Mouse (Mus musculus) liver, embryonic 15.5 days (tissue): ENCODE results near the gene Kcnj9. TPM values are rescaled to one million over a fixed set of nuclear protein-coding genes. Genes with fewer than 3 reads are reported as not detected.

ENCODE experiments used
- ATAC-seq: fragments of 200-750 bp; cut with Nextera tagmentation; 2 replicates; pipeline ENCODE4 v1.8.0; 2017; ENCODE audit warnings: moderate number of reproducible peaks, mild to moderate bottlenecking, moderate library complexity; ENCODE audit not compliant: insufficient read depth
- H3K27ac ChIP-seq: fragments of 300-500 bp; sonication (generic); replicated peaks from 2 replicates; pipeline ENCODE4 v1.5.1; 2015; ENCODE audit warnings: mild to moderate bottlenecking, inconsistent platforms
- H3K27me3 ChIP-seq: fragments of 300-500 bp; sonication (generic); 2 replicates; pipeline ENCODE4 v1.6.1; 2015; ENCODE audit warnings: mild to moderate bottlenecking, inconsistent platforms
- H3K36me3 ChIP-seq: fragments of 300-500 bp; sonication (generic); replicated peaks from 2 replicates; pipeline ENCODE4 v1.6.1; 2015; ENCODE audit warnings: moderate library complexity, mild to moderate bottlenecking, inconsistent platforms
- H3K4me1 ChIP-seq: fragments of 300-500 bp; sonication (generic); replicated peaks from 2 replicates; pipeline ENCODE4 v1.6.1; 2015; ENCODE audit warnings: inconsistent platforms
- H3K4me2 ChIP-seq: fragments of 300-500 bp; sonication (generic); 2 replicates; pipeline ENCODE4 v1.6.1; 2015; ENCODE audit warnings: moderate library complexity, mild to moderate bottlenecking, inconsistent platforms
- H3K4me3 ChIP-seq: fragments of 300-500 bp; sonication (generic); replicated peaks from 2 replicates; pipeline ENCODE4 v1.5.1; 2015; ENCODE audit warnings: mild to moderate bottlenecking, inconsistent platforms
- H3K9ac ChIP-seq: fragments of 300-500 bp; sonication (generic); 2 replicates; pipeline ENCODE4 v1.6.1; 2015; ENCODE audit warnings: moderate library complexity, mild to moderate bottlenecking, inconsistent platforms
- H3K9me3 ChIP-seq: fragments of 300-500 bp; sonication (generic); replicated peaks from 2 replicates; pipeline ENCODE4 v1.6.1; 2016; ENCODE audit warnings: inconsistent platforms
- WGBS: fragments of 180-500 bp; shearing (Covaris S2); methylation state at CpG from one replicate; pipeline ENCODE4 v1.1.7; 2015; ENCODE audit warnings: mixed read lengths; ENCODE audit not compliant: insufficient replicate concordance; 5-methylcytosine and 5-hydroxymethylcytosine counted together
- polyA plus RNA-seq: library from polyadenylated mRNA; unstranded; fragments of >200 nt; fragmentation: Nextera tagmentation; extraction: Ambion mirVana; gene quantifications from 2 replicates; pipeline ENCODE4 v1.2.1, GENCODE M21; 2015

The Kcnj9 gene
- polyA plus RNA-seq, 1 experiment from 2014 or later = not detected

- H3K9me3 ChIP-seq = no peaks in the 10 kb centered on the region
- no peak; the same call in 1 of the 2 replicates for ATAC-seq
- no peak overlapping the region for H3K4me2 ChIP-seq
- no peak overlapping the region for H3K9ac ChIP-seq
- 31% methylated on average over 19 of the region's 19 CpGs for WGBS
- H3K27ac ChIP-seq = no peak overlapping the region
- no peaks in the 10 kb centered on the region for H3K36me3 ChIP-seq
- no peak overlapping the region for H3K4me3 ChIP-seq
- peaks cover 37% of the 10 kb centered on the region for H3K27me3 ChIP-seq
- peaks cover 10% of the 10 kb centered on the region for H3K4me1 ChIP-seq
Measured at GRCm38 (mm10) chr1:172349916-172350812, 21.0 kb upstream of the Kcnj9 start.

- Histone ChIP-seq H3K9ac (no peak overlapping the region), H3K9me3 (no peaks in the 10 kb centered on the region), H3K4me1 (peaks cover 10% of the 10 kb centered on the region), H3K27me3 (peaks cover 37% of the 10 kb centered on the region), H3K27ac (no peak overlapping the region), H3K36me3 (no peaks in the 10 kb centered on the region), H3K4me3 (no peak overlapping the region), H3K4me2 (no peak overlapping the region)
- ATAC-seq = no peak
- WGBS = 70% methylated on average over 5 of the region's 5 CpGs
Measured at GRCm38 (mm10) chr1:172349504-172349903, 20.4 kb upstream of the Kcnj9 start.

DNA sequence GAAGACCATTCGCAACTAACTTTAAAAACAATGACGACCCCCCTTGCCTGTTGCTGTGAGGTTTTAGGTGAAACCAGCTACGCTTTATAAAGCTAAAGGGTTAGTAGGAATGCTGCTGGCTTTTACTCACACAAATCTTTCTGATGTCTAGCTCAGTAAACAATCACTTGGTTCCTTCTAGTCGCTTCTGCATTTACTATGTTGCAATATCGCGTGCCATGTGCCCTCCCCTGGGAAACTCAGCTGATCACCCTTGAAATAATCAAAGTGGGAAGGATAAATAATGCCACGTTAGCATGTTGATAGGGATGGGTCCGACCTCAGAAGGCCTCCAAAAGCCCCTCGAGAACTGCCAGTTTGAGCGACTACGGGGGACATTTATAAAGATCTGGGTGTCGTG, 18.3 kb upstream of the Kcnj9 start:
- 67% methylated on average over 12 of the region's 12 CpGs for WGBS
- no peak for ATAC-seq
- no peaks in the 10 kb centered on the region for H3K36me3 ChIP-seq
- H3K4me3 ChIP-seq = no peak overlapping the region
- H3K9ac ChIP-seq = no peak overlapping the region
- H3K9me3 ChIP-seq = no peaks in the 10 kb centered on the region
- H3K4me2 ChIP-seq = no peak overlapping the region
- peaks cover 50% of the 10 kb centered on the region for H3K27me3 ChIP-seq
- H3K4me1 ChIP-seq = peaks cover 10% of the 10 kb centered on the region
- no peak overlapping the region for H3K27ac ChIP-seq

- peak; percentile 32 for ATAC-seq
- 63% methylated on average over 10 of the region's 10 CpGs for WGBS
- Histone ChIP-seq H3K9me3 (no peaks in the 10 kb centered on the region), H3K4me2 (no peak overlapping the region), H3K27me3 (peaks cover 52% of the 10 kb centered on the region), H3K27ac (no peak overlapping the region), H3K9ac (no peak overlapping the region), H3K4me3 (no peak overlapping the region), H3K36me3 (no peaks in the 10 kb centered on the region), H3K4me1 (peaks cover 10% of the 10 kb centered on the region)
Measured at GRCm38 (mm10) chr1:172346707-172347106, 17.6 kb upstream of the Kcnj9 start.

- Histone ChIP-seq H3K9me3 (no peaks in the 10 kb centered on the region), H3K4me2 (no peak overlapping the region), H3K27me3 (peaks cover 51% of the 10 kb centered on the region), H3K36me3 (no peaks in the 10 kb centered on the region), H3K27ac (no peak overlapping the region), H3K4me1 (peaks cover 21% of the 10 kb centered on the region), H3K4me3 (no peak overlapping the region), H3K9ac (no peak overlapping the region)
- 56% methylated on average over 7 of the region's 7 CpGs for WGBS
- no peak for ATAC-seq
Measured at GRCm38 (mm10) chr1:172344820-172345219, 15.7 kb upstream of the Kcnj9 start.

DNA sequence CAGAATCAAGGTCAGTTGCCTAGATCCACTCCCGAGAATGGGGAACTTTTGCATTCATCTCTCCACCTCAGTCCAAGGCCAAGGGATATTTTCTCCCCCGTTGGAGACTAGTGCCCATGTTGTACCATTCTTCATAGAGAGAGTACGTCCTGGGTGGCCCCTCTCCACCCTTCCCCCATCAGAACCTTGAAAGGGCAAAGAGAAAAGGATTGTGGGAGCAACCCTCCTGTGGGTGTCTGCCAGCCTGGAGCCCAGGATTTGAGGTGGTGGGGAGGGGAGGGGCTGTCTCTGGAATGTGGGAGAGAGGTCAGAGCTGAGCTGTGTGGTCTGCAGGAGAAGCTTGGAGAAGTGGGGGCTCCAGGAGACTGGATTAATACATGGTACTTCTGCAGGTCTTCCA, 14.8 kb upstream of the Kcnj9 start:
- 45% methylated on average over 3 of the region's 3 CpGs for WGBS
- Histone ChIP-seq H3K9me3 (no peaks in the 10 kb centered on the region), H3K27ac (no peak overlapping the region), H3K9ac (no peak overlapping the region), H3K4me2 (no peak overlapping the region), H3K36me3 (no peaks in the 10 kb centered on the region), H3K4me3 (no peak overlapping the region), H3K4me1 (peaks cover 21% of the 10 kb centered on the region), H3K27me3 (peaks cover 51% of the 10 kb centered on the region)
- ATAC-seq = no peak

- H3K9ac ChIP-seq = no peak overlapping the region
- no peak for ATAC-seq
- no peak overlapping the region for H3K4me2 ChIP-seq
- peaks cover 57% of the 10 kb centered on the region for H3K27me3 ChIP-seq
- H3K4me3 ChIP-seq = no peak overlapping the region
- no peaks in the 10 kb centered on the region for H3K9me3 ChIP-seq
- no peaks in the 10 kb centered on the region for H3K36me3 ChIP-seq
- peaks cover 21% of the 10 kb centered on the region for H3K4me1 ChIP-seq
- H3K27ac ChIP-seq = no peak overlapping the region
- WGBS = 78% methylated on average over 3 of the region's 3 CpGs
Measured at GRCm38 (mm10) chr1:172342729-172343128, 13.6 kb upstream of the Kcnj9 start.

GRCm38 (mm10) chr1:172341386-172341785, 12.3 kb upstream of the Kcnj9 start:
- 20% methylated on average over 10 of the region's 10 CpGs for WGBS
- Histone ChIP-seq H3K9me3 (no peaks in the 10 kb centered on the region), H3K36me3 (no peaks in the 10 kb centered on the region), H3K27ac (no peak overlapping the region), H3K4me1 (peaks cover 12% of the 10 kb centered on the region), H3K9ac (no peak overlapping the region), H3K4me2 (peak overlapping the region; percentile 71), H3K4me3 (peak overlapping the region; percentile 49), H3K27me3 (peaks cover 67% of the 10 kb centered on the region)
- peak; percentile 22; the same call in 1 of the 2 replicates for ATAC-seq

DNA sequence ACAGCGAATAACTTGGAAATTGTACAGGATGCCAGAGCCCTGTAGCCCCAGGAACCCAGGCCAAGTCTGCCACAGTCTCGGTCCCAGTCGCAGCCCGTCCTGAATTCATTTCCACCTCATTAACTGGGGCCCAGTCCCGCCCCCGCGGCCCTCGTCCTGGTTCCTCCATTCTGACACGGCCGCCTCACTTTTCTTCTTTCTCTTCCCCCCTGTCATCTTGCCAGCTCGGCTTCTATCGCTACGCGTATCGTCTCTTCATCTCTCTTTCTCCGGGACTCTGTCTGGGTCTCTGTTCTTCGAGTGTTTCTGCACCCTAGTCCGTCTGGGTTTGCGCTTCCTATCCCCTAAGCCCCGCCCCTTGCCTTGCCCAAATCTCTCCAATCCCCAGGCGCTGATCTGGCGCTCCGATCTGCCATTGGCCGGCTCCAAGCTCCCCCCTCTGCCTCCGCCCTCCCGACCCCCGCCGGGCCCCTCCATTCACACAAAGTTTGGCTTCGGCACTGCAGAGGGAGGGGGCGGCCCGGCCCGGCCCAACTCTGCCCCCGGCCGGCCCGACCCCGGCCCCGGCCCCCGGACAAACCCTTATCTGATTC, 11.7 kb upstream of the Kcnj9 start, which contains the start of gene Kcnj10:
Gene Kcnj10 (plus strand): TSS at position 482 of the 593 bp plus-strand sequence.
- Histone ChIP-seq H3K4me2 (peak within 1 kb of the TSS; percentile 71), H3K9me3 (no peaks in the 10 kb centered on the region), H3K4me3 (peak within 1 kb of the TSS; percentile 49), H3K27ac (no peak within 1 kb of the TSS), H3K9ac (no peak within 1 kb of the TSS), H3K4me1 (peaks cover 11% of the 10 kb centered on the region), H3K27me3 (peaks cover 71% of the 10 kb centered on the region), H3K36me3 (no peaks in the 10 kb centered on the region)
- peak; percentile 65 for ATAC-seq
- 3% methylated on average over 38 of the region's 38 CpGs for WGBS

DNA sequence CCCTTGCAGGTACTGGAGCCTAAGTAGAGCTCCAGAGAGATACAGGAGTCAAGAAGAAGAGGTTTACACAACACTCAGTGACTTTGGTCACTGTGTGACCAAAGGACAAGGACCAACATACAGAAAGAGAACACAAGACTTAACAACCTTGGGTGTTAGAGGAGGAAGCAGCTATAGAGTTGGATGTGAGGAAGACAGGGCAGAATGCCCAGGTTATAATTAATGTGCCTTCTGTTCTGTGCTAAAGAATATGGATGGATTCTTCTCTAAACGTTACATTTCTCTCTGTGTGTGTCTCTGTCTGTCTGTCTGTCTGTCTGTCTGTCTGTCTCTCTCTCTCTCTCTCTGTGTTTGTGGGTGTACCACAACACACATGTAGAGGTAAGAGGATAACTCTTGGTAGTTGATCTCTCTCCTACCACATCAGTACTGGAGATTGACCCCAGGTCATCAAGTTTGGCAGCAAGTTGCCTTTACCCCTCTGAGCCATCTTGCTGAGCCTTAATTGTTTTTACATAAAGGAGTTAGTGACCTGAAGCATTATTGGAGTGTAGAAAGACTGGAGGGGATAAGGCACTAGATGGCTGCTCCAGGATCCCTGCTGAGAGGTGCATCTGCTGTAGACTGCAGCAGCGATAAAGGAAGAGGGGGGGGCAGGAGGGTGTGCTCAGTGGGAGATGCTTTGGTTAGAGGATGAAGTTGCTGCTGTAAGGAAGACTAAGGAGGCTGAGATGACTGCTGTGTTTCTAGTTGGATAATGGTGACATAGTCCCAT, 8.5 kb upstream of the Kcnj9 start:
- ATAC-seq = no peak
- no peak overlapping the region for H3K9ac ChIP-seq
- H3K4me2 ChIP-seq = no peak overlapping the region
- H3K27me3 ChIP-seq = peaks cover 90% of the 10 kb centered on the region
- H3K4me3 ChIP-seq = no peak overlapping the region
- WGBS = 21% methylated on average over 2 of the region's 2 CpGs
- H3K4me1 ChIP-seq = peaks cover 11% of the 10 kb centered on the region
- no peak overlapping the region for H3K27ac ChIP-seq
- no peaks in the 10 kb centered on the region for H3K36me3 ChIP-seq
- no peaks in the 10 kb centered on the region for H3K9me3 ChIP-seq

- Histone ChIP-seq H3K9me3 (no peaks in the 10 kb centered on the region), H3K4me3 (no peak overlapping the region), H3K27ac (no peak overlapping the region), H3K27me3 (peaks cover 86% of the 10 kb centered on the region), H3K36me3 (no peaks in the 10 kb centered on the region), H3K4me2 (no peak overlapping the region), H3K4me1 (peaks cover 4% of the 10 kb centered on the region), H3K9ac (no peak overlapping the region)
- WGBS = 39% methylated on average over 15 of the region's 15 CpGs
- no peak for ATAC-seq
Measured at GRCm38 (mm10) chr1:172335804-172336203, 6.7 kb upstream of the Kcnj9 start.
